Mouse (Mus musculus) forebrain, embryonic 14.5 days (tissue): ENCODE results near the gene Pitpnm3. TPM values are rescaled to one million over a fixed set of nuclear protein-coding genes. Genes with fewer than 3 reads are reported as not detected.

Experiments used
- ATAC-seq: fragments of 200-750 bp; cut with Nextera tagmentation; 2 replicates; pipeline ENCODE4 v1.8.0; 2017; ENCODE audit warnings: mild to moderate bottlenecking, moderate library complexity
- DNase-seq: peaks from one replicate; pipeline ENCODE4 v3.0.0-alpha.2; 2015; ENCODE audit warnings: low spot score
- H3K27ac ChIP-seq: fragments of 300-500 bp; sonication (generic); 2 replicates; pipeline ENCODE4 v1.5.1; 2014; ENCODE audit warnings: low read depth, mild to moderate bottlenecking, control low read depth, low read length, moderate library complexity
- H3K27me3 ChIP-seq: fragments of 300-500 bp; sonication (generic); replicated peaks from 2 replicates; pipeline ENCODE4 v1.6.1; 2014; ENCODE audit warnings: low read length, control low read depth, mixed read lengths; ENCODE audit not compliant: control insufficient read depth, insufficient read depth
- H3K36me3 ChIP-seq: fragments of 300-500 bp; sonication (generic); 2 replicates; pipeline ENCODE4 v1.6.1; 2014; ENCODE audit warnings: low read length, control low read depth; ENCODE audit not compliant: control insufficient read depth, insufficient read depth
- H3K4me1 ChIP-seq: fragments of 300-500 bp; sonication (generic); 2 replicates; pipeline ENCODE4 v1.6.1; 2014; ENCODE audit warnings: antibody characterized with exemption, low read length, control low read depth; ENCODE audit not compliant: control insufficient read depth, insufficient read depth
- H3K4me2 ChIP-seq: fragments of 300-500 bp; sonication (generic); 2 replicates; pipeline ENCODE4 v1.6.1; 2014; ENCODE audit warnings: mild to moderate bottlenecking, control low read depth, low read length
- H3K4me3 ChIP-seq: fragments of 300-500 bp; sonication (generic); 2 replicates; pipeline ENCODE4 v1.5.1; 2014; ENCODE audit warnings: low read depth, low read length, control low read depth
- H3K9ac ChIP-seq: fragments of 300-500 bp; sonication (generic); 2 replicates; pipeline ENCODE4 v1.6.1; 2014; ENCODE audit warnings: mild to moderate bottlenecking, low read length, control low read depth, moderate library complexity
- H3K9me3 ChIP-seq: fragments of 300-500 bp; sonication (generic); replicated peaks from 2 replicates; pipeline ENCODE4 v1.6.1; 2016; ENCODE audit warnings: low read length, control low read depth, mixed read lengths; ENCODE audit not compliant: control insufficient read depth
- WGBS: fragments of 180-500 bp; shearing (Covaris S2); extraction: QIAGEN DNeasy Blood & Tissue Kit; methylation state at CpG from one replicate; pipeline ENCODE4 v1.1.7; 2014; 5-methylcytosine and 5-hydroxymethylcytosine counted together
- polyA plus RNA-seq: library from polyadenylated mRNA; unstranded; fragments of >200 nt; fragmentation: Nextera tagmentation; extraction: Ambion mirVana; gene quantifications from 2 replicates; pipeline ENCODE4 v1.2.1, GENCODE M21; 2014

The Pitpnm3 gene
- polyA plus RNA-seq, 1 experiment from 2014 or later: 0.94 TPM

- Histone ChIP-seq H3K4me3 (no peak overlapping the region), H3K4me2 (peak overlapping the region; percentile 90), H3K36me3 (peaks cover 15% of the 10 kb centered on the region), H3K27me3 (no peaks in the 10 kb centered on the region), H3K27ac (no peak overlapping the region), H3K4me1 (peaks cover 23% of the 10 kb centered on the region), H3K9me3 (no peaks in the 10 kb centered on the region), H3K9ac (peak overlapping the region; percentile 13; the same call in 1 of the 2 replicates)
- ATAC-seq (no peak), DNase-seq (no peak)
- 90% methylated on average over 3 of the region's 3 CpGs for WGBS
Measured at GRCm38 (mm10) chr11:72044231-72044630, 91.3 kb downstream of the Pitpnm3 start.

GRCm38 (mm10) chr11:72042631-72043030 lies 92.9 kb downstream of the Pitpnm3 start:
- peak overlapping the region; percentile 77 for H3K9ac ChIP-seq
- peaks cover 26% of the 10 kb centered on the region for H3K4me1 ChIP-seq
- WGBS: under 1% methylated on average over 14 of the region's 14 CpGs
- peak overlapping the region; percentile 90 for H3K4me2 ChIP-seq
- ATAC-seq (no peak), DNase-seq (no peak)
- no peak overlapping the region for H3K27ac ChIP-seq
- no peaks in the 10 kb centered on the region for H3K9me3 ChIP-seq
- no peaks in the 10 kb centered on the region for H3K27me3 ChIP-seq
- peaks cover 15% of the 10 kb centered on the region for H3K36me3 ChIP-seq
- peak overlapping the region; percentile 59 for H3K4me3 ChIP-seq

- Histone ChIP-seq H3K4me2 (peak within 1 kb of the TSS; percentile 90), H3K4me3 (peak within 1 kb of the TSS; percentile 59), H3K9ac (peak within 1 kb of the TSS; percentile 77), H3K9me3 (no peaks in the 10 kb centered on the region), H3K4me1 (peaks cover 26% of the 10 kb centered on the region), H3K36me3 (peaks cover 15% of the 10 kb centered on the region), H3K27me3 (no peaks in the 10 kb centered on the region), H3K27ac (peak within 1 kb of the TSS; percentile 63)
- peak; percentile 97 for DNase-seq
- ATAC-seq: peak; percentile 96
- WGBS: under 1% methylated on average over 52 of the region's 52 CpGs
Measured at GRCm38 (mm10) chr11:72041768-72042607, 93.6 kb downstream of the Pitpnm3 start, which contains the start of gene Pimreg. Gene Pimreg (plus strand): TSS chr11:72042032.

GRCm38 (mm10) chr11:72041290-72041767 lies 94.2 kb downstream of the Pitpnm3 start:
- Histone ChIP-seq H3K27ac (no peak overlapping the region), H3K9ac (peak overlapping the region; percentile 71), H3K4me3 (peak overlapping the region; percentile 59), H3K4me1 (peaks cover 26% of the 10 kb centered on the region), H3K27me3 (no peaks in the 10 kb centered on the region), H3K4me2 (peak overlapping the region; percentile 90), H3K9me3 (no peaks in the 10 kb centered on the region), H3K36me3 (peaks cover 10% of the 10 kb centered on the region)
- ATAC-seq: no peak
- WGBS: 22% methylated on average over 6 of the region's 6 CpGs
- DNase-seq: no peak

- DNase-seq: peak; percentile 65
- no peaks in the 10 kb centered on the region for H3K27me3 ChIP-seq
- H3K4me1 ChIP-seq: peaks cover 26% of the 10 kb centered on the region
- ATAC-seq: no peak
- no peaks in the 10 kb centered on the region for H3K36me3 ChIP-seq
- 20% methylated on average over 16 of the region's 16 CpGs for WGBS
- H3K9ac ChIP-seq: peak overlapping the region; percentile 17; the same call in 1 of the 2 replicates
- no peak overlapping the region for H3K4me3 ChIP-seq
- no peaks in the 10 kb centered on the region for H3K9me3 ChIP-seq
- H3K27ac ChIP-seq: peak overlapping the region; percentile 15; the same call in 1 of the 2 replicates
- peak overlapping the region; percentile 23 for H3K4me2 ChIP-seq
Measured at GRCm38 (mm10) chr11:72039599-72040386, 95.8 kb downstream of the Pitpnm3 start.

- Histone ChIP-seq H3K27me3 (no peaks in the 10 kb centered on the region), H3K9ac (no peak overlapping the region), H3K9me3 (no peaks in the 10 kb centered on the region), H3K4me2 (no peak overlapping the region), H3K36me3 (no peaks in the 10 kb centered on the region), H3K4me1 (peaks cover 14% of the 10 kb centered on the region), H3K4me3 (no peak overlapping the region), H3K27ac (no peak overlapping the region)
- 2% methylated on average over 4 of the region's 4 CpGs for whole genome bisulfite sequencing
- no peak for ATAC-seq
- peak; percentile 93 for DNase-seq
Measured at GRCm38 (mm10) chr11:72037996-72038395, 97.6 kb downstream of the Pitpnm3 start.

- Histone ChIP-seq H3K27ac (no peak within 1 kb of the TSS), H3K36me3 (no peaks in the 10 kb centered on the region), H3K4me2 (no peak within 1 kb of the TSS), H3K9ac (no peak within 1 kb of the TSS; the same call in 1 of the 2 replicates), H3K4me1 (peaks cover 9% of the 10 kb centered on the region; the same call in 1 of the 2 replicates), H3K27me3 (no peaks in the 10 kb centered on the region), H3K4me3 (no peak within 1 kb of the TSS), H3K9me3 (no peaks in the 10 kb centered on the region)
- 66% methylated on average over 4 of the region's 4 CpGs for WGBS
- DNase-seq: no peak
- no peak for ATAC-seq
Measured at GRCm38 (mm10) chr11:72037409-72037808, 98.2 kb downstream of the Pitpnm3 start, which contains the start of gene Aipl1. Gene Aipl1 (minus strand): TSS chr11:72037509.

- Histone ChIP-seq H3K4me3 (no peak overlapping the region), H3K27ac (no peak overlapping the region), H3K9me3 (no peaks in the 10 kb centered on the region), H3K4me1 (no peaks in the 10 kb centered on the region), H3K4me2 (no peak overlapping the region), H3K9ac (no peak overlapping the region), H3K27me3 (0 out of 2 replicates have a peak, but pooled peaks cover 3% of the 10 kb centered on the region), H3K36me3 (no peaks in the 10 kb centered on the region)
- DNase-seq: no peak
- 88% methylated on average over 3 of the region's 3 CpGs for WGBS
- ATAC-seq: no peak
Measured at GRCm38 (mm10) chr11:72032589-72032988, 103.0 kb downstream of the Pitpnm3 start.
